Mouse (Mus musculus) CH12.LX (cell line): ENCODE measurements around the gene Lipm. TPM values are rescaled to one million over a fixed set of nuclear protein-coding genes. Genes with fewer than 3 reads are reported as not detected.
A peak's percentile ranks its signal among the peaks of the same experiment; 100 is the strongest.

Experiments
- DNase-seq: peaks from one replicate; pipeline ENCODE4 v3.0.0-alpha.2; 2013; ENCODE audit errors: extremely low read depth
- H3K27ac ChIP-seq: 2 replicates; pipeline ENCODE4 v1.5.1; 2012; ENCODE audit warnings: low read depth, mild to moderate bottlenecking, control low read depth, moderate library complexity; ENCODE audit not compliant: insufficient read depth
- H3K27me3 ChIP-seq: replicated peaks from 2 replicates; pipeline ENCODE3; 2012; ENCODE audit warnings: inconsistent platforms
- H3K36me3 ChIP-seq, 2 experiments: replicated peaks in 1 of 2; 2 replicates each; pipeline versions ENCODE3 to v1.6.1; 2012; ENCODE audit warnings: inconsistent platforms in 1 of 2, low read length in 1 of 2, mild to moderate bottlenecking in 1 of 2, mixed read lengths in 1 of 2, moderate library complexity in 1 of 2; ENCODE audit not compliant: control insufficient read depth in 1 of 2, insufficient read depth in 1 of 2
- H3K4me1 ChIP-seq, 2 experiments: 2 replicates each; pipeline ENCODE4 v1.6.1; 2012; ENCODE audit warnings: inconsistent platforms in 1 of 2, moderate library complexity in 1 of 2; ENCODE audit not compliant: insufficient read depth in 2 of 2, control insufficient read depth in 1 of 2
- H3K4me2 ChIP-seq: 2 replicates; pipeline ENCODE4 v1.6.1; 2012; ENCODE audit warnings: low read depth, mild to moderate bottlenecking, control low read depth; ENCODE audit not compliant: poor library complexity, insufficient read depth, severe bottlenecking
- H3K4me3 ChIP-seq, 3 experiments: fragments of 150-350 bp in 1 of 3; sonication (generic) in 1 of 3; replicated peaks in 1 of 3; 2 replicates each; pipeline versions ENCODE3 to v1.5.1; 2011 to 2012; ENCODE audit warnings: low read depth in 2 of 3, low read length in 2 of 3, mild to moderate bottlenecking in 2 of 3, moderate library complexity in 2 of 3, control low read depth in 1 of 3, improper control_type of control experiment in 1 of 3, inconsistent platforms in 1 of 3, mixed read lengths in 1 of 3; ENCODE audit not compliant: poor library complexity in 1 of 3
- H3K79me2 ChIP-seq: replicated peaks from 2 replicates; pipeline ENCODE4 v1.6.1; 2012; ENCODE audit warnings: mild to moderate bottlenecking, moderate library complexity; ENCODE audit not compliant: control insufficient read depth, poor library complexity, insufficient read depth, severe bottlenecking; ENCODE audit errors: extremely low read depth
- H3K9ac ChIP-seq: 2 replicates; pipeline ENCODE4 v1.6.1; 2012; ENCODE audit warnings: low read depth, mild to moderate bottlenecking, control low read depth, moderate library complexity; ENCODE audit not compliant: insufficient read depth
- H3K9me3 ChIP-seq: replicated peaks from 2 replicates; pipeline ENCODE3; 2012; ENCODE audit warnings: low read length, inconsistent platforms, mixed read lengths
- BHLHE40 ChIP-seq: IDR thresholded peaks from 2 replicates; pipeline ENCODE4 v1.6.1; 2011; ENCODE audit warnings: mild to moderate bottlenecking, low read depth, low read length, improper control_type of control experiment
- CHD1 ChIP-seq: IDR thresholded peaks from 2 replicates; pipeline ENCODE4 v1.6.1; 2012; ENCODE audit warnings: low read depth, low read length, improper control_type of control experiment, inconsistent platforms
- CHD2 ChIP-seq: IDR thresholded peaks from 2 replicates; pipeline ENCODE4 v1.6.1; 2011; ENCODE audit warnings: low read length, improper control_type of control experiment
- CTCF ChIP-seq, 2 experiments: IDR thresholded peaks in 1 of 2; conservative IDR thresholded peaks in 1 of 2; 2 replicates each; pipeline ENCODE4 v1.5.1; 2011 to 2012; ENCODE audit warnings: low read depth in 2 of 2, low read length in 2 of 2, improper control_type of control experiment in 1 of 2, inconsistent platforms in 1 of 2, mild to moderate bottlenecking in 1 of 2, moderate library complexity in 1 of 2
- E2F4 ChIP-seq: IDR thresholded peaks from 2 replicates; pipeline ENCODE4 v1.6.1; 2011; ENCODE audit warnings: low read depth, low read length, improper control_type of control experiment; ENCODE audit not compliant: insufficient replicate concordance
- EP300 ChIP-seq: IDR thresholded peaks from 2 replicates; pipeline ENCODE4 v1.6.1; 2011; ENCODE audit warnings: low read length, improper control_type of control experiment
- IRF4 ChIP-seq: IDR thresholded peaks from 2 replicates; pipeline ENCODE4 v1.6.1; 2014; ENCODE audit warnings: low read depth, mild to moderate bottlenecking, inconsistent platforms, low read length, improper control_type of control experiment
- JUN ChIP-seq: IDR thresholded peaks from 2 replicates; pipeline ENCODE4 v1.6.1; 2011; ENCODE audit warnings: low read depth, mild to moderate bottlenecking, low read length, improper control_type of control experiment, moderate library complexity; ENCODE audit not compliant: insufficient read depth
- MEF2A ChIP-seq: IDR thresholded peaks from 2 replicates; pipeline ENCODE4 v1.6.1; 2014; ENCODE audit warnings: low read depth, mild to moderate bottlenecking, inconsistent platforms, low read length, improper control_type of control experiment, borderline replicate concordance
- MXI1 ChIP-seq: IDR thresholded peaks from 2 replicates; pipeline ENCODE4 v1.6.1; 2011; ENCODE audit warnings: mild to moderate bottlenecking, low read depth, low read length, improper control_type of control experiment
- PAX5 ChIP-seq: IDR thresholded peaks from 2 replicates; pipeline ENCODE4 v1.6.1; 2012; ENCODE audit warnings: low read length, inconsistent platforms, mixed read lengths
- POLR2A ChIP-seq: IDR thresholded peaks from 2 replicates; pipeline ENCODE4 v1.6.1; 2011; ENCODE audit warnings: low read depth, mild to moderate bottlenecking, improper control_type of control experiment, low read length
- RCOR1 ChIP-seq: conservative IDR thresholded peaks from 2 replicates; pipeline ENCODE4 v1.6.1; 2012; ENCODE audit warnings: low read depth, mild to moderate bottlenecking, inconsistent platforms, low read length, improper control_type of control experiment
- SMC3 ChIP-seq: IDR thresholded peaks from 2 replicates; pipeline ENCODE4 v1.6.1; 2011; ENCODE audit warnings: low read depth, low read length, improper control_type of control experiment
- TBP ChIP-seq: conservative IDR thresholded peaks from 2 replicates; pipeline ENCODE4 v1.6.1; 2011; ENCODE audit warnings: low read depth, low read length, improper control_type of control experiment
- TCF12 ChIP-seq: IDR thresholded peaks from 2 replicates; pipeline ENCODE4 v1.6.1; 2014; ENCODE audit warnings: low read depth, mild to moderate bottlenecking, inconsistent platforms, low read length, improper control_type of control experiment
- USF1 ChIP-seq: IDR thresholded peaks from 2 replicates; pipeline ENCODE4 v1.6.1; 2014; ENCODE audit warnings: low read depth, mild to moderate bottlenecking, inconsistent platforms, low read length, improper control_type of control experiment
- ZC3H11A ChIP-seq: IDR thresholded peaks from 2 replicates; pipeline ENCODE4 v1.6.1; 2012; ENCODE audit warnings: low read depth, mild to moderate bottlenecking, inconsistent platforms, low read length, improper control_type of control experiment
- ZNF384 ChIP-seq: IDR thresholded peaks from 2 replicates; pipeline ENCODE4 v1.6.1; 2012; ENCODE audit warnings: low read depth, low read length, improper control_type of control experiment, inconsistent platforms
- dilution Hi-C: fragments of 300-500 bp; cut with MboI; formaldehyde crosslinking; loops from 2 replicates; pipeline ENCODE4 v1.14.3; 2020; ENCODE audit warnings: low sequenced_read_pairs; ENCODE audit not compliant: extremely low pct_unique_long_range_greater_than_20kb, extremely low pct_ligation_motif_present
- in situ Hi-C: fragments of 300-500 bp; cut with MboI; formaldehyde crosslinking; loops from 3 replicates; pipeline ENCODE4 v1.14.3; 2019; ENCODE audit warnings: low sequenced_read_pairs, low pct_ligation_motif_present, low pct_unique_long_range_greater_than_20kb, mixed read lengths
- polyA plus RNA-seq: library from polyadenylated mRNA; unstranded; fragments of >175 nt; gene quantifications from 2 replicates; pipeline ENCODE4 v1.2.1, GENCODE M21; 2012; ENCODE audit warnings: low read depth; ENCODE audit not compliant: insufficient read length
- total RNA-seq, 2 experiments: library from RNA; depleted of rRNA; stranded (reverse); fragments of 300-350 nt in 1 of 2; fragments of >200 nt in 1 of 2; gene quantifications; 2 replicates each; pipeline ENCODE4 v1.2.3; 2012 to 2014

The Lipm gene
- total and polyA plus RNA-seq, 3 experiments: not detected

GRCm38 (mm10) chr19:34064059-34064458, 36.7 kb upstream of the Lipm start:
- no peak for DNase-seq
- Histone ChIP-seq H3K27ac (no peak overlapping the region), H3K36me3 (no peaks in the 10 kb centered on the region), H3K9ac (no peak overlapping the region), H3K4me3 (no peak overlapping the region), H3K4me2 (no peak overlapping the region), H3K79me2 (no peaks in the 10 kb centered on the region), H3K27me3 (no peaks in the 10 kb centered on the region), H3K9me3 (no peaks in the 10 kb centered on the region), H3K4me1 (no peaks in the 10 kb centered on the region)
- in situ Hi-C loops: no loop called here
- dilution Hi-C loops: no loop called here
- TF ChIP-seq MEF2A (0 out of 2 replicates have a peak, but pooled peaks have one; percentile 28), CTCF (conservative IDR thresholded peaks at IDR 0.05 in 1 of 2, IDR thresholded peaks at IDR 0.05 in 1 of 2; ENCODE audit: low read depth in 2 of 2, low read length in 2 of 2) (no peak), TBP (no peak), CHD2 (no peak)

- Histone ChIP-seq H3K4me3 (no peak within 1 kb of the TSS), H3K9me3 (no peaks in the 10 kb centered on the region), H3K4me2 (no peak within 1 kb of the TSS), H3K27ac (no peak within 1 kb of the TSS), H3K27me3 (no peaks in the 10 kb centered on the region), H3K79me2 (no peaks in the 10 kb centered on the region), H3K36me3 (no peaks in the 10 kb centered on the region), H3K4me1 (no peaks in the 10 kb centered on the region), H3K9ac (no peak within 1 kb of the TSS)
- no peak for TF ChIP-seq MXI1
- TF ChIP-seq SMC3: no peak
- no peak for TF ChIP-seq RCOR1
- peak; percentile 6; the same call in 1 of the 2 replicates for TF ChIP-seq BHLHE40
- DNase-seq: no peak
- in situ Hi-C loops: no loop called here
- dilution Hi-C loops: no loop called here
Measured at GRCm38 (mm10) chr19:34066779-34067472, 33.8 kb upstream of the Lipm start, which contains the start of gene Lipn. TSS of gene Lipn (plus strand) at chr19:34067358.

- TF ChIP-seq E2F4 (no peak), USF1 (no peak), POLR2A (no peak), ZC3H11A (no peak), TBP (no peak), CTCF (conservative IDR thresholded peaks at IDR 0.05 in 1 of 2, IDR thresholded peaks at IDR 0.05 in 1 of 2; ENCODE audit: low read depth in 2 of 2, low read length in 2 of 2) (no peak), CHD1 (no peak), ZNF384 (no peak), SMC3 (no peak), PAX5 (no peak), JUN (no peak), TCF12 (no peak), IRF4 (no peak), EP300 (no peak)
- TF ChIP-seq, all 38 proteins: peak for 0
- no peak for DNase-seq
- dilution Hi-C loops (no loop called here), in situ Hi-C loops (no loop called here)
- Histone ChIP-seq H3K27ac (no peak overlapping the region), H3K9ac (no peak overlapping the region), H3K27me3 (no peaks in the 10 kb centered on the region), H3K79me2 (no peaks in the 10 kb centered on the region), H3K36me3 (no peaks in the 10 kb centered on the region), H3K9me3 (no peaks in the 10 kb centered on the region), H3K4me1 (no peaks in the 10 kb centered on the region), H3K4me2 (no peak overlapping the region), H3K4me3 (no peak overlapping the region)
Measured at GRCm38 (mm10) chr19:34074239-34074638, 26.5 kb upstream of the Lipm start.
